Mouse (Mus musculus) MEL (cell line): ENCODE results near the gene Sycp2. TPM values are rescaled to one million over a fixed set of nuclear protein-coding genes. Genes with fewer than 3 reads are reported as not detected.

Source experiments
- DNase-seq: peaks from one replicate; pipeline ENCODE4 v3.0.0; 2011; ENCODE audit warnings: low read depth, low spot score
- H3K27ac ChIP-seq: 2 replicates; pipeline ENCODE4 v1.5.1; 2012; ENCODE audit warnings: low read depth, mild to moderate bottlenecking, control low read depth, low read length, moderate library complexity; ENCODE audit not compliant: control insufficient read depth
- H3K27me3 ChIP-seq, 2 experiments: fragments of 150-350 bp in 1 of 2; sonication (generic) in 1 of 2; 2 replicates each; pipeline ENCODE4 v1.6.1; 2012; ENCODE audit warnings: low read length in 2 of 2, mild to moderate bottlenecking in 2 of 2, improper control_type of control experiment in 1 of 2, moderate library complexity in 1 of 2; ENCODE audit not compliant: insufficient read depth in 2 of 2, control insufficient read depth in 1 of 2
- H3K36me3 ChIP-seq, 2 experiments: 2 replicates each; pipeline ENCODE4 v1.6.1; 2012 to 2014; ENCODE audit warnings: low read length in 2 of 2, improper control_type of control experiment in 1 of 2, inconsistent platforms in 1 of 2, mild to moderate bottlenecking in 1 of 2; ENCODE audit not compliant: insufficient read depth in 2 of 2, control insufficient read depth in 1 of 2
- H3K4me1 ChIP-seq, 2 experiments: fragments of 150-350 bp in 1 of 2; sonication (generic) in 1 of 2; 2 replicates each; pipeline ENCODE4 v1.6.1; 2012; ENCODE audit warnings: low read length in 2 of 2, improper control_type of control experiment in 1 of 2, mild to moderate bottlenecking in 1 of 2; ENCODE audit not compliant: insufficient read depth in 2 of 2, control insufficient read depth in 1 of 2
- H3K4me3 ChIP-seq, 2 experiments: fragments of 150-350 bp in 1 of 2; sonication (generic) in 1 of 2; 2 replicates each; pipeline ENCODE4 v1.5.1; 2012; ENCODE audit warnings: low read depth in 2 of 2, low read length in 2 of 2, mild to moderate bottlenecking in 2 of 2, moderate library complexity in 2 of 2, control low read depth in 1 of 2, improper control_type of control experiment in 1 of 2; ENCODE audit not compliant: control insufficient read depth in 1 of 2, insufficient read depth in 1 of 2
- H3K79me2 ChIP-seq: 2 replicates; pipeline ENCODE4 v1.6.1; 2012; ENCODE audit warnings: mild to moderate bottlenecking, low read length, moderate library complexity; ENCODE audit not compliant: control insufficient read depth, poor library complexity, insufficient read depth
- H3K9ac ChIP-seq: 2 replicates; pipeline ENCODE4 v1.6.1; 2012; ENCODE audit warnings: low read depth, mild to moderate bottlenecking, control low read depth, low read length, moderate library complexity; ENCODE audit not compliant: control insufficient read depth, poor library complexity, severe bottlenecking
- H3K9me3 ChIP-seq: fragments of 150-350 bp; sonication (generic); replicated peaks from 2 replicates; pipeline ENCODE4 v1.6.1; 2012; ENCODE audit warnings: mild to moderate bottlenecking, low read length, improper control_type of control experiment, moderate library complexity; ENCODE audit not compliant: insufficient read depth
- BHLHE40 ChIP-seq: IDR thresholded peaks from 2 replicates; pipeline ENCODE4 v1.6.1; 2012; ENCODE audit warnings: low read depth, mild to moderate bottlenecking, inconsistent platforms, low read length, improper control_type of control experiment, borderline replicate concordance
- CTCF ChIP-seq, 3 experiments: IDR thresholded peaks in 2 of 3; conservative IDR thresholded peaks in 1 of 3; 2 replicates each; pipeline ENCODE4 v1.5.1; 2011 to 2012; ENCODE audit warnings: low read length in 3 of 3, low read depth in 2 of 3, mild to moderate bottlenecking in 2 of 3, improper control_type of control experiment in 1 of 3, inconsistent platforms in 1 of 3, mixed read lengths in 1 of 3, moderate library complexity in 1 of 3; ENCODE audit not compliant: control insufficient read depth in 1 of 3, insufficient read depth in 1 of 3, poor library complexity in 1 of 3, severe bottlenecking in 1 of 3
- EP300 ChIP-seq, 2 experiments: IDR thresholded peaks; 2 replicates each; pipeline ENCODE4 v1.6.1; 2011; ENCODE audit warnings: improper control_type of control experiment in 2 of 2, low read length in 2 of 2, low read depth in 1 of 2, mild to moderate bottlenecking in 1 of 2
- GABPA ChIP-seq: IDR thresholded peaks from 2 replicates; pipeline ENCODE4 v1.6.1; 2012; ENCODE audit warnings: low read depth, mild to moderate bottlenecking, inconsistent platforms, low read length, improper control_type of control experiment, moderate library complexity
- HCFC1 ChIP-seq: IDR thresholded peaks from 2 replicates; pipeline ENCODE4 v1.6.1; 2012; ENCODE audit warnings: low read depth, mild to moderate bottlenecking, inconsistent platforms, low read length, improper control_type of control experiment, moderate library complexity
- KAT2A ChIP-seq: conservative IDR thresholded peaks from 2 replicates; pipeline ENCODE4 v1.6.1; 2012; ENCODE audit warnings: low read depth, low read length, improper control_type of control experiment, inconsistent platforms
- MAZ ChIP-seq: IDR thresholded peaks from 2 replicates; pipeline ENCODE4 v1.6.1; 2012; ENCODE audit warnings: low read depth, mild to moderate bottlenecking, inconsistent platforms, low read length, improper control_type of control experiment
- MEF2A ChIP-seq: IDR thresholded peaks from 2 replicates; pipeline ENCODE4 v1.6.1; 2014; ENCODE audit warnings: low read depth, mild to moderate bottlenecking, inconsistent platforms, low read length, improper control_type of control experiment; ENCODE audit not compliant: poor library complexity, insufficient replicate concordance, severe bottlenecking; ENCODE audit errors: extremely low read depth
- NRF1 ChIP-seq: IDR thresholded peaks from 2 replicates; pipeline ENCODE4 v1.6.1; 2014; ENCODE audit warnings: low read depth, mild to moderate bottlenecking, inconsistent platforms, low read length, improper control_type of control experiment, moderate library complexity; ENCODE audit not compliant: poor library complexity, insufficient read depth, severe bottlenecking
- POLR2A ChIP-seq, 2 experiments: IDR thresholded peaks; 2 replicates each; pipeline ENCODE4 v1.6.1; 2011 to 2012; ENCODE audit warnings: low read length in 2 of 2, mild to moderate bottlenecking in 2 of 2, control low read depth in 1 of 2, improper control_type of control experiment in 1 of 2, low read depth in 1 of 2, moderate library complexity in 1 of 2; ENCODE audit not compliant: control insufficient read depth in 1 of 2, insufficient read depth in 1 of 2, poor library complexity in 1 of 2
- RAD21 ChIP-seq: IDR thresholded peaks from 2 replicates; pipeline ENCODE4 v1.6.1; 2011; ENCODE audit warnings: mild to moderate bottlenecking, low read depth, low read length, improper control_type of control experiment
- RCOR1 ChIP-seq: IDR thresholded peaks from 2 replicates; pipeline ENCODE4 v1.6.1; 2012; ENCODE audit warnings: low read depth, mild to moderate bottlenecking, inconsistent platforms, low read length, improper control_type of control experiment
- TBP ChIP-seq: IDR thresholded peaks from 2 replicates; pipeline ENCODE4 v1.8.0; 2011; ENCODE audit warnings: low read depth, low read length, improper control_type of control experiment
- USF1 ChIP-seq: IDR thresholded peaks from 2 replicates; pipeline ENCODE4 v1.6.1; 2014; ENCODE audit warnings: low read depth, mild to moderate bottlenecking, inconsistent platforms, low read length, improper control_type of control experiment, moderate library complexity
- USF2 ChIP-seq, 2 experiments: IDR thresholded peaks; 2 replicates each; pipeline ENCODE4 v1.6.1; 2011 to 2012; ENCODE audit warnings: improper control_type of control experiment in 2 of 2, low read length in 2 of 2, borderline replicate concordance in 1 of 2, inconsistent platforms in 1 of 2, low read depth in 1 of 2, mild to moderate bottlenecking in 1 of 2; ENCODE audit not compliant: insufficient read depth in 1 of 2
- ZKSCAN1 ChIP-seq: IDR thresholded peaks from 2 replicates; pipeline ENCODE4 v1.6.1; 2012; ENCODE audit warnings: low read depth, mild to moderate bottlenecking, inconsistent platforms, low read length, improper control_type of control experiment, moderate library complexity
- polyA plus RNA-seq, 2 experiments: library from polyadenylated mRNA; stranded (reverse) in 1 of 2; unstranded in 1 of 2; fragments of >175 nt in 1 of 2; fragments of >200 nt in 1 of 2; gene quantifications; 2 replicates each; pipeline versions ENCODE4 v1.2.1 to v1.2.4; 2012; ENCODE audit warnings: low replicate concordance in 2 of 2, low read depth in 1 of 2; ENCODE audit not compliant: insufficient read length in 2 of 2, insufficient read depth in 1 of 2, missing spikeins in 1 of 2
- total RNA-seq: library from RNA; depleted of rRNA; stranded (reverse); fragments of 300-350 nt; gene quantifications from 2 replicates; pipeline ENCODE4 v1.2.3, GENCODE M21; 2012

Gene Sycp2
- total and polyA plus RNA-seq, 3 experiments: not detected

- no peaks in the 10 kb centered on the region for H3K27me3 ChIP-seq
- H3K36me3 ChIP-seq: no peaks in the 10 kb centered on the region
- no peaks in the 10 kb centered on the region for H3K79me2 ChIP-seq
- no peak overlapping the region for H3K4me3 ChIP-seq
- H3K4me1 ChIP-seq: no peaks in the 10 kb centered on the region
- H3K9ac ChIP-seq: no peak overlapping the region
- TF ChIP-seq MAZ (no peak), BHLHE40 (no peak), NRF1 (no peak), GABPA (no peak), USF1 (no peak), EP300 (IDR thresholded peaks at IDR 0.05; ENCODE audit: low read depth in 1 of 2, low read length in 2 of 2) (no peak), RCOR1 (no peak), MEF2A (no peak), TBP (no peak), KAT2A (no peak), USF2 (IDR thresholded peaks at IDR 0.05; ENCODE audit: borderline replicate concordance in 1 of 2, insufficient read depth in 1 of 2, low read depth in 1 of 2, low read length in 2 of 2) (no peak), POLR2A (IDR thresholded peaks at IDR 0.05; ENCODE audit: control insufficient read depth in 1 of 2, insufficient read depth in 1 of 2, low read depth in 1 of 2, low read length in 2 of 2, poor library complexity in 1 of 2) (no peak), CTCF (IDR thresholded peaks at IDR 0.05 in 2 of 3, conservative IDR thresholded peaks at IDR 0.05 in 1 of 3; ENCODE audit: control insufficient read depth in 1 of 3, insufficient read depth in 1 of 3, low read depth in 2 of 3, low read length in 3 of 3, poor library complexity in 1 of 3, severe bottlenecking in 1 of 3) (no peak), RAD21 (no peak)
- TF ChIP-seq, all 39 proteins: peak for 0
- Histone ChIP-seq H3K9me3 (no peaks in the 10 kb centered on the region), H3K27ac (no peak overlapping the region)
- no peak for DNase-seq
Observed at GRCm38 (mm10) chr2:178304669-178305068, 102.8 kb downstream of the Sycp2 start.

- no peak for DNase-seq
- Histone ChIP-seq H3K27me3 (no peaks in the 10 kb centered on the region), H3K27ac (no peak overlapping the region), H3K4me3 (no peak overlapping the region), H3K79me2 (no peaks in the 10 kb centered on the region), H3K9me3 (no peaks in the 10 kb centered on the region), H3K9ac (no peak overlapping the region), H3K36me3 (no peaks in the 10 kb centered on the region), H3K4me1 (no peaks in the 10 kb centered on the region)
- TF ChIP-seq ZKSCAN1 (no peak), HCFC1 (no peak), MEF2A (no peak), CTCF (IDR thresholded peaks at IDR 0.05 in 2 of 3, conservative IDR thresholded peaks at IDR 0.05 in 1 of 3; ENCODE audit: control insufficient read depth in 1 of 3, insufficient read depth in 1 of 3, low read depth in 2 of 3, low read length in 3 of 3, poor library complexity in 1 of 3, severe bottlenecking in 1 of 3) (no peak)
Observed at GRCm38 (mm10) chr2:178304188-178304529, 103.3 kb downstream of the Sycp2 start.
